Comparison of ENCODE assay signal across 8 mouse cellular contexts in the genomic region with DNA sequence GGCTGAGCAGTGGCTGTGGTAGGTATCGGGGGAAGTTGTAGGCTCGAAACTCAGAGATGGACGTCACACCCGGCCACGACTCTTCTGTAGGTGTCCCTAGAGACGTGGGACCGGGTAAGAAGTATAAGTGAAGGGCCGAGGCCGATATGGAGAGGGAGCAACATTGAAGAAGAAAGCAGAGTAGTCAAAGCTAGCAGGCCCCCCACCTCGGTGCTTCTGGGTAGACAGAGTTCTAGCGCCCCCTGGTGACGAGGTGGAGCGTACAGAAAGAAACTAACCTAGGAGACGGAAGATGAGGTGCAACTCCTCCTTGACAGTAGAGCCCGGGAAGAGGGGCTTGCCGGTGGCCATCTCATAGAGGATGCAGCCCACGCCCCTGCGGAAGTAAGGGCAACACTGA. TPM values are rescaled to one million over a fixed set of nuclear protein-coding genes. Genes with fewer than 3 reads are reported as not detected.
DNase-seq lines count a peak whose midpoint lies in the region; ATAC-seq and TF ChIP-seq lines count a peak whose summit lies in the region.

No protein-coding gene starts in this region.

- DNase-seq in ovary, postnatal 10 days (ENCODE audit: low spot score), result peak; percentile 36
- no peak for DNase-seq in ovary, adult 18-20 months (ENCODE audit: low spot score)
- DNase-seq in c-Kit-positive CD71-positive TER-119-negative erythroid progenitor cells, embryonic 14.5 days (ENCODE audit: low read depth), result peak; percentile 46
- peak; percentile 71 for DNase-seq in hindbrain, embryonic 14.5 days (ENCODE audit: low spot score)
- DNase-seq in lung, embryonic 14.5 days, result peak; percentile 78
- peak; percentile 82 for DNase-seq in right cerebral cortex, postnatal 14 days

- peak overlapping the region; percentile 30 for H3K4me2 ChIP-seq in forebrain, embryonic 12.5 days
- no peak overlapping the region for H3K4me2 ChIP-seq in hindbrain, embryonic 14.5 days (replicated peaks)
- no peak overlapping the region for H3K4me2 ChIP-seq in lung, embryonic 14.5 days

- peak; percentile 80 for TF ChIP-seq CTCF in lung, embryonic 14.5 days (IDR thresholded peaks at IDR 0.05; ENCODE audit: low read depth)

- no peak overlapping the region for H3K4me3 ChIP-seq in forebrain, embryonic 12.5 days (replicated peaks)
- H3K4me3 ChIP-seq in hindbrain, embryonic 14.5 days (replicated peaks; ENCODE audit: low read length), result no peak overlapping the region
- H3K4me3 ChIP-seq in lung, embryonic 14.5 days (ENCODE audit: low read depth, low read length), result no peak overlapping the region

- 25% methylated on average over 18 of the region's 18 CpGs for WGBS in forebrain, embryonic 12.5 days
- WGBS in hindbrain, embryonic 14.5 days, result 31% methylated on average over 18 of the region's 18 CpGs
- 32% methylated on average over 18 of the region's 18 CpGs for WGBS in lung, embryonic 14.5 days

- H3K27me3 ChIP-seq in forebrain, embryonic 12.5 days, result no peaks in the 10 kb centered on the region
- no peaks in the 10 kb centered on the region for H3K27me3 ChIP-seq in hindbrain, embryonic 14.5 days (ENCODE audit: control insufficient read depth, insufficient read depth, low read length)
- no peaks in the 10 kb centered on the region for H3K27me3 ChIP-seq in lung, embryonic 14.5 days (ENCODE audit: insufficient read depth, low read length)

- 0 out of 2 replicates have a peak, but pooled peaks cover 3% of the 10 kb centered on the region for H3K4me1 ChIP-seq in forebrain, embryonic 12.5 days
- H3K4me1 ChIP-seq in hindbrain, embryonic 14.5 days (replicated peaks; ENCODE audit: control insufficient read depth, insufficient read depth, low read length), result no peaks in the 10 kb centered on the region; the same call in 1 of the 2 replicates
- H3K4me1 ChIP-seq in lung, embryonic 14.5 days (ENCODE audit: insufficient read depth), result no peaks in the 10 kb centered on the region

- no peak overlapping the region for H3K27ac ChIP-seq in forebrain, embryonic 12.5 days
- H3K27ac ChIP-seq in hindbrain, embryonic 14.5 days, result no peak overlapping the region
- no peak overlapping the region for H3K27ac ChIP-seq in lung, embryonic 14.5 days (ENCODE audit: low read depth)

- H3K9ac ChIP-seq in forebrain, embryonic 12.5 days, result no peak overlapping the region
- no peak overlapping the region for H3K9ac ChIP-seq in hindbrain, embryonic 14.5 days
- no peak overlapping the region for H3K9ac ChIP-seq in lung, embryonic 14.5 days

- ATAC-seq in forebrain, embryonic 12.5 days (ENCODE audit: low FRiP score), result no peak
- ATAC-seq in hindbrain, embryonic 14.5 days (ENCODE audit: low FRiP score), result no peak
- no peak for ATAC-seq in lung, embryonic 14.5 days (ENCODE audit: insufficient read depth)
- no peak for ATAC-seq in activated CD4-positive, CD25-positive, alpha-beta regulatory T cell, adult 4 months

- H3K36me3 ChIP-seq in forebrain, embryonic 12.5 days (replicated peaks), result no peaks in the 10 kb centered on the region
- H3K36me3 ChIP-seq in hindbrain, embryonic 14.5 days (replicated peaks; ENCODE audit: control insufficient read depth, insufficient read depth), result no peaks in the 10 kb centered on the region
- H3K36me3 ChIP-seq in lung, embryonic 14.5 days (ENCODE audit: insufficient read depth), result 0 out of 2 replicates have a peak, but pooled peaks cover 3% of the 10 kb centered on the region

- H3K9me3 ChIP-seq in forebrain, embryonic 12.5 days, result no peaks in the 10 kb centered on the region
- H3K9me3 ChIP-seq in hindbrain, embryonic 14.5 days (ENCODE audit: control insufficient read depth, low read length), result no peaks in the 10 kb centered on the region
- no peaks in the 10 kb centered on the region for H3K9me3 ChIP-seq in lung, embryonic 14.5 days (ENCODE audit: low read depth, low read length)

RNA-seq across cellular contexts. Expression of gene Cdk18, which starts 22.9 kb away (rescaled TPM):
- 0.56 and 1.0 TPM in 2 replicates for polyA plus RNA-seq in forebrain, embryonic 12.5 days (2016; fragmentation: Nextera tagmentation; extraction: Ambion mirVana)
- polyA plus RNA-seq in hindbrain, embryonic 14.5 days (2014; fragmentation: Nextera tagmentation; extraction: Ambion mirVana), result 0.37 and 0.63 TPM in 2 replicates
- 7.3 and 8.0 TPM in 2 replicates for polyA plus RNA-seq in lung, embryonic 14.5 days (2014; fragmentation: Nextera tagmentation; extraction: Ambion mirVana)
- not detected for polyA plus RNA-seq in activated CD4-positive, CD25-positive, alpha-beta regulatory T cell, adult 4 months (2017; shearing (Covaris generic))

RNA-seq across cellular contexts. Expression of gene Mfsd4a, which starts 48.7 kb away (rescaled TPM):
- 14.2 and 16.0 TPM in 2 replicates for polyA plus RNA-seq in forebrain, embryonic 12.5 days (2016; fragmentation: Nextera tagmentation; extraction: Ambion mirVana)
- polyA plus RNA-seq in hindbrain, embryonic 14.5 days (2014; fragmentation: Nextera tagmentation; extraction: Ambion mirVana), result 9.7 and 10.4 TPM in 2 replicates
- polyA plus RNA-seq in lung, embryonic 14.5 days (2014; fragmentation: Nextera tagmentation; extraction: Ambion mirVana), result 23.6 and 23.8 TPM in 2 replicates
- polyA plus RNA-seq in activated CD4-positive, CD25-positive, alpha-beta regulatory T cell, adult 4 months (2017; shearing (Covaris generic)), result 10 to 100 TPM; 39.0 to 45.4 TPM
